Mouse (Mus musculus): Measurements from ENCODE around the gene Clec1a. TPM values are rescaled to one million over a fixed set of nuclear protein-coding genes. Genes with fewer than 3 reads are reported as not detected.
A peak's percentile ranks its signal among the peaks of the same experiment; 100 is the strongest.

The Clec1a gene
- polyA plus RNA-seq, 1 experiment from 2014 or later: 1.6 TPM

DNA sequence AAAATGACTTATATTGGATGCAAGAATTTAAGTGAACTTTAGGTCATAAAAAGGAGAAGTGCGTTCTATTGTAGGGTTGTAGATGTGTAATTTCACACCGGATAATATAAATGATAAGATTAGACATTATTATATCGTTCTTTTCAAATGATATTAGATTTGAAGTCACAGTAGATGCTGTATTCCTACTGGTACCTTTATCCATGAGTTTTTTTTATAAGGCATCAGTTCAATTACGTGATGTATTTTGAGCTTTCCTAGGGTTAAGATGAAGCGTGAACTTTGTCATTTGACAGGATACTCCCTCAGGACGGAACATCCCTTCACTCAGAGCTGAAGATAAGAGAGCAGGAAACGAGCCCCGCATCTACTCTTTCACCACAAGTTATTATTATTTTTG is 54.8 kb downstream of the Clec1a start, which contains the start of gene Clec1b:
Clec1b (plus strand) TSS at position 301 of the 400 bp plus-strand sequence.
- no peak within 1 kb of the TSS for H3K27ac ChIP-seq
- H3K4me1 ChIP-seq: no peaks in the 10 kb centered on the region
- no peak for ATAC-seq (replicated peaks)
- H3K36me3 ChIP-seq (replicated peaks): no peaks in the 10 kb centered on the region
- no peak within 1 kb of the TSS for H3K4me3 ChIP-seq
- H3K4me2 ChIP-seq: no peak within 1 kb of the TSS
- no peaks in the 10 kb centered on the region for H3K27me3 ChIP-seq (replicated peaks)
- H3K9ac ChIP-seq: no peak within 1 kb of the TSS
- WGBS: 85% methylated on average over 8 of the region's 8 CpGs
- H3K9me3 ChIP-seq: no peaks in the 10 kb centered on the region

DNA sequence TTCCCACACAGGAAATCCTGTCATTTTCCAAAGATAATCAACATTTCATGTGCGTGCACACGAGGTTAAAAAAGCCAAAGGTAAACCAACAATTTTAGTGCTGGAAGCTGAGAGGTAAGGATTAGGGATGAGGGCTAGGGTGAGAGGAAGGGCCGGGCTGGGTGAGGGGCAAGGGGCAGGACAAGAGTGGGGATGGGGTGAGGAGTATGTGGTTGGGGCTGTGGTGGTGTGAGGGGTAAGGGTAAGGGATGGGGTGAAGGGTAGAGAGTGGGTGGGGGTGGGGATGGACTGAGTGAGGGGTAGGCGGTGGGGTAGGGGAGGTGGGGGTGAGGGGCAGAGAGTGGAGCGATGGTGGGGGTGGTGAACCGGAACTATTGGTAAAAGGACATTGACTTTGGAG is 58.1 kb downstream of the Clec1a start:
- H3K4me2 ChIP-seq: no peak overlapping the region
- WGBS: 84% methylated on average over 6 of the region's 6 CpGs
- ATAC-seq (replicated peaks): peak; percentile 87
- no peaks in the 10 kb centered on the region for H3K9me3 ChIP-seq
- H3K27me3 ChIP-seq (replicated peaks): no peaks in the 10 kb centered on the region
- no peaks in the 10 kb centered on the region for H3K4me1 ChIP-seq
- H3K4me3 ChIP-seq: no peak overlapping the region
- no peak overlapping the region for H3K27ac ChIP-seq
- H3K9ac ChIP-seq: no peak overlapping the region
- H3K36me3 ChIP-seq (replicated peaks): no peaks in the 10 kb centered on the region

- WGBS: 29% methylated on average over 2 of the region's 2 CpGs
- peak; percentile 75 for ATAC-seq (replicated peaks)
These were observed 58.6 kb downstream of the Clec1a start for GRCm38 (mm10) chr6:129393087-129393720.

DNA sequence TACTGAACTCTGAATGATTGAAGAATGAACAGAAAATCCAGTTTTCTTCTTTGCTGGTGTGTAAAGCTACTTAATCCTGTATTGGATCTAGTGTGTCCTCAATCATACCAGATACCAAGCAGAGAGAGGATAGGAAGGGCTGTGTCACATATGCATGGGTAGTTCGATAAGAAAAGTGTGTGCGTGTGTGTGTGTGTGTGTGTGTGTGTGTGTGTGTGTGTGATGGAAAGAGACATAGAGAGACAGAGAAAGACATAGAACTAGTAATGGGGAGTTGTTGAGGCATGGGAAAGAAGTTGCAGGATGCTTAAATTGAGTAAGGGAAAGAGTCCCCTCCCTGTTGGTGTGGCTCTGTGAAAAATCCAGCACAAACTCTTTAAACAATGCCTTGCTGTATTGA is 66.0 kb downstream of the Clec1a start, which contains the start of gene Clec12b:
Clec12b (minus strand) TSS at position 101 of the 400 bp plus-strand sequence.
- no peaks in the 10 kb centered on the region for H3K9me3 ChIP-seq
- H3K27me3 ChIP-seq (replicated peaks): no peaks in the 10 kb centered on the region
- no peak within 1 kb of the TSS for H3K4me2 ChIP-seq
- H3K4me3 ChIP-seq: no peak within 1 kb of the TSS
- H3K9ac ChIP-seq: no peak within 1 kb of the TSS
- no peak for ATAC-seq (replicated peaks)
- 79% methylated on average over 2 of the region's 2 CpGs for WGBS
- no peaks in the 10 kb centered on the region for H3K36me3 ChIP-seq (replicated peaks)
- no peaks in the 10 kb centered on the region for H3K4me1 ChIP-seq
- no peak within 1 kb of the TSS for H3K27ac ChIP-seq

More at GRCm38 (mm10) chr6:129393087-129393720, 58.6 kb downstream of the Clec1a start:
- Histone ChIP-seq H3K4me1 (no peaks in the 10 kb centered on the region), H3K4me2 (no peak overlapping the region), H3K9me3 (no peaks in the 10 kb centered on the region), H3K36me3 (replicated peaks) (no peaks in the 10 kb centered on the region), H3K27me3 (replicated peaks) (no peaks in the 10 kb centered on the region), H3K9ac (no peak overlapping the region), H3K27ac (no peak overlapping the region), H3K4me3 (no peak overlapping the region)

DNA sequence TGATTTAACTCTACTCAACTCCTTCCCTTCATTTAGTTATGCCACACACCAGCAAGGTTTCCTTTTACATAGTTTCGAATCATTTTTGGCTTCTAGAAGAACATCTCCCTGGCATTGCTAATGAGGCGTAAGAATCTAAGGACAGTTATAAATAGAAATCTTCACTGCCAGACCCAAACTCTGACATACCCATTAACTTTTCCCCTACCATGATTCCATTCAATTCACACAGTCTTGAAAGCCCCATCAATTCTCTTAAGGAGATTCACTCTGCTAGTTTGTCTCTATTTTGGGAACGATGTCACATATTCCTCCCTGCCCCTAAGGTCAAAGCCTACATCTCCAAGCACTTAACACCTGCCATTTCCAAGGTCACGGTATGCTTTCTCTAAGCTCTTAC is 66.8 kb downstream of the Clec1a start:
- Histone ChIP-seq H3K4me3 (no peak overlapping the region), H3K4me2 (no peak overlapping the region), H3K27ac (no peak overlapping the region), H3K9ac (no peak overlapping the region), H3K36me3 (replicated peaks) (no peaks in the 10 kb centered on the region), H3K27me3 (replicated peaks) (no peaks in the 10 kb centered on the region), H3K4me1 (no peaks in the 10 kb centered on the region), H3K9me3 (no peaks in the 10 kb centered on the region)
- no peak for ATAC-seq (replicated peaks)
- 75% methylated on average over 4 of the region's 4 CpGs for WGBS

- Histone ChIP-seq H3K4me1 (no peaks in the 10 kb centered on the region), H3K9ac (no peak overlapping the region), H3K36me3 (replicated peaks) (no peaks in the 10 kb centered on the region), H3K4me3 (no peak overlapping the region), H3K27me3 (replicated peaks) (no peaks in the 10 kb centered on the region), H3K4me2 (no peak overlapping the region), H3K9me3 (no peaks in the 10 kb centered on the region), H3K27ac (no peak overlapping the region)
- no peak for ATAC-seq (replicated peaks)
- 88% methylated on average over 3 of the region's 3 CpGs for WGBS
These were observed 68.3 kb downstream of the Clec1a start for GRCm38 (mm10) chr6:129383466-129383865.

GRCm38 (mm10) chr6:129381736-129382135 is 70.1 kb downstream of the Clec1a start:
- no peaks in the 10 kb centered on the region for H3K27me3 ChIP-seq (replicated peaks)
- no peak for ATAC-seq (replicated peaks)
- no peaks in the 10 kb centered on the region for H3K36me3 ChIP-seq (replicated peaks)
- H3K9me3 ChIP-seq: no peaks in the 10 kb centered on the region
- H3K4me1 ChIP-seq: no peaks in the 10 kb centered on the region
- no peak overlapping the region for H3K27ac ChIP-seq
- H3K4me2 ChIP-seq: no peak overlapping the region
- H3K4me3 ChIP-seq: no peak overlapping the region
- 71% methylated on average over 1 of the region's 1 CpGs for WGBS
- H3K9ac ChIP-seq: no peak overlapping the region

DNA sequence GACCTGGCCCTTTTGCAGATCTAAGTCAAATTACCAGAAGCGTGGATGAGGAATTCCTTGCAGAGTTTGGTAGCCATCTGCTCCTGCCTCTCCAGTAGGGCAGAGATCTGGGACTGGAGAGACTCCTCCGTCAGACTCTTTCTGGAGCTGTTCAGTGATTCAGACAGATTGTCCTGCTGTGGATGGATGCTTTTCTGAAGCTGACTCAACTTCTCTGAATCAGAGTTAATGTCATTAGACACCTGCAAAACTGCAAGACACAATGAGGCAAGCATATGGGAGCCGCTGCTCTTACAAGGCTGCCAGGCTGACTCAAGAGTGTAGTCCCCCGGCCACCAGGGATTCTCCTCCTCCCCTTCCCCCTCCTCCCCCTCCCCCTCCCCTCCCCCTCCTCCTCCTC is 71.3 kb downstream of the Clec1a start:
- Histone ChIP-seq H3K27ac (no peak overlapping the region), H3K4me2 (no peak overlapping the region), H3K36me3 (replicated peaks) (no peaks in the 10 kb centered on the region), H3K9ac (no peak overlapping the region), H3K4me3 (no peak overlapping the region), H3K9me3 (no peaks in the 10 kb centered on the region), H3K27me3 (replicated peaks) (no peaks in the 10 kb centered on the region), H3K4me1 (no peaks in the 10 kb centered on the region)
- WGBS: 63% methylated on average over 4 of the region's 4 CpGs
- no peak for ATAC-seq (replicated peaks)

GRCm38 (mm10) chr6:129374937-129375471 is 76.8 kb downstream of the Clec1a start:
- Histone ChIP-seq H3K27me3 (replicated peaks) (no peaks in the 10 kb centered on the region), H3K27ac (no peak overlapping the region), H3K36me3 (replicated peaks) (no peaks in the 10 kb centered on the region), H3K4me1 (no peaks in the 10 kb centered on the region), H3K4me2 (no peak overlapping the region), H3K9me3 (no peaks in the 10 kb centered on the region), H3K4me3 (no peak overlapping the region), H3K9ac (no peak overlapping the region)
- WGBS: 86% methylated on average over 2 of the region's 2 CpGs
- no peak for ATAC-seq (replicated peaks)

Other genes with a start within 250 kb of the Clec1a start
- not detected in 2 replicates for gene Cd69, start 176.6 kb downstream of the Clec1a start, polyA plus RNA-seq (2015; fragmentation: Nextera tagmentation; extraction: Ambion mirVana)
- not detected in 2 replicates for gene 4922502D21Rik, start 120.2 kb downstream of the Clec1a start, polyA plus RNA-seq (2015; fragmentation: Nextera tagmentation; extraction: Ambion mirVana)
- 0.17 and 0.38 TPM in 2 replicates for gene Clec12a, start 109.3 kb downstream of the Clec1a start, polyA plus RNA-seq (2015; fragmentation: Nextera tagmentation; extraction: Ambion mirVana)
- gene Clec12b, start 66.1 kb downstream of the Clec1a start, polyA plus RNA-seq (2015; fragmentation: Nextera tagmentation; extraction: Ambion mirVana): 0.14 and 0.37 TPM in 2 replicates
- 0.97 and 1.6 TPM in 2 replicates for gene Clec1b, start 54.7 kb downstream of the Clec1a start, polyA plus RNA-seq (2015; fragmentation: Nextera tagmentation; extraction: Ambion mirVana)
- gene Clec9a, start 43.1 kb downstream of the Clec1a start, polyA plus RNA-seq (2015; fragmentation: Nextera tagmentation; extraction: Ambion mirVana): 0.19 and 0.35 TPM in 2 replicates
- gene Olr1, start 55.2 kb upstream of the Clec1a start, polyA plus RNA-seq (2015; fragmentation: Nextera tagmentation; extraction: Ambion mirVana): not detected in 2 replicates
- gene Tmem52b, start 60.6 kb upstream of the Clec1a start, polyA plus RNA-seq (2015; fragmentation: Nextera tagmentation; extraction: Ambion mirVana): 0.32 TPM in 1 of 2 replicates, not detected in the other
- gene Gabarapl1, start 81.2 kb upstream of the Clec1a start, polyA plus RNA-seq (2015; fragmentation: Nextera tagmentation; extraction: Ambion mirVana): 201 TPM in 2 replicates
- gene Klre1, start 125.9 kb upstream of the Clec1a start, polyA plus RNA-seq (2015; fragmentation: Nextera tagmentation; extraction: Ambion mirVana): not detected in 2 replicates
- gene Klrd1, start 139.8 kb upstream of the Clec1a start, polyA plus RNA-seq (2015; fragmentation: Nextera tagmentation; extraction: Ambion mirVana): not detected in 2 replicates
- gene Klrk1, start 171.9 kb upstream of the Clec1a start, polyA plus RNA-seq (2015; fragmentation: Nextera tagmentation; extraction: Ambion mirVana): 0.26 and 0.31 TPM in 2 replicates
- gene Klrc3, start 191.3 kb upstream of the Clec1a start, polyA plus RNA-seq (2015; fragmentation: Nextera tagmentation; extraction: Ambion mirVana): not detected in 2 replicates
- gene Klrc2, start 208.7 kb upstream of the Clec1a start, polyA plus RNA-seq (2015; fragmentation: Nextera tagmentation; extraction: Ambion mirVana): not detected in 2 replicates
- gene Klrc1, start 227.0 kb upstream of the Clec1a start, polyA plus RNA-seq (2015; fragmentation: Nextera tagmentation; extraction: Ambion mirVana): not detected in 2 replicates